Mouse (Mus musculus) kidney, postnatal 4 days (tissue): Measurements from ENCODE around the gene Zmynd15.
"Not testable (repeated sequence)": the region's sequence is repeated elsewhere in the genome, so short reads cannot be mapped to it uniquely, and the experiment has no call there.

ENCODE experiments used
- DNase-seq, 2 experiments: peaks; one replicate each; pipeline ENCODE4 v3.0.0; 2021; ENCODE audit warnings: mixed read lengths in 2 of 2

The Zmynd15 gene

DNA sequence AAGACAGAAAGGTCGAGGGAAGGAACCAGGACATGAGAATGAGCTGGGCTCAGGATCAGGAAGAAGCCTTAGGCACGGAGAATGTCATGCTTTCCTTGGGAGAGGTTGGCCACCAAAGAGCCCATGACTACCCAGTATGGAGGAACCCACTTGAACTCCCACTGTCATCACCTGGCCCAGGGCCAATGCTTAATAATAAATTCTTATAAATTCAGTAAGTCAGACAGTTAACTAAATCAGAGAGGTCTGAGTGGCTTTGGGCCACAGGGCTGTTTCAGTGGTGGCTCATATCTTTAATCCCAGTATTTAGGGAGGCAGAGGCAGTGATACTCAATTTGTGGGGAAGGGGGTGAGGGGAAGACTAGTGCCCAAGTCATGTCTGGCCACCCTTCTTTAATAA is 8.3 kb upstream of the Zmynd15 start:
- DNase-seq = no peak

DNA sequence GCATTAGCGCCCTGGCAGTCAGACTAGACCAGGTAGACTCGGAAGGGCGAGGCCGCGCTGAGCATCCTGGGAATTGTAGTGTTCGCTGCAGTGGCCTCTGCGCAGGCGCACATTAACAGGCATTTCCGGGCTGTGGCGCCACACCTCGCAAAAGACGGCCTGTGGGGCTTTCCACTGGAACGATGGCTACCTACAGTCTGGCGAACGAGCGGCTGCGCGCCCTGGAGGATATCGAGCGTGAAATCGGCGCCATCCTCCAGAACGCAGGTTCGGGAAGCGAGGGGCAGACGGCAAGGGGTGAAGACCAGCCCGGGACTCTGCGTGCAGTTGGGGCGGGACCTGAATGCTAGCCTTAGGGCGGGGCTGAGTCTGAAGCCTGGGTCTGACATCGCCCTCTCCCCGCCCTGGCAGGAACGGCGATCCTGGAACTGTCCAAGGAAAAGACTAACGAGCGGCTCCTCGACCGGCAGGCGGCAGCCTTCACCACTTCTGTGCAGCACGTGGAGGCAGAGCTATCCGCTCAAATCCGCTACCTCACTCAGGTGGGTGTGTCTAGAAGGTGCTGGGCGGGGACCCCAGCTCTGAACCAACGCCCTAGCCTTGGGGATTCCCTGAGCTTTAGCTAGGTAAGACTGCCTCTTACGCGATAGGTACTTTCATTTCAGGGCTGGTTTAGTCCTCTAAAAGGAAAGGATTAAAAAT is 7.3 kb upstream of the Zmynd15 start, which contains the start of gene Med11:
Gene Med11, plus strand, starts transcription at position 123 of the 702 bp plus-strand sequence.
- peak; percentile 97 to 99 for DNase-seq

DNA sequence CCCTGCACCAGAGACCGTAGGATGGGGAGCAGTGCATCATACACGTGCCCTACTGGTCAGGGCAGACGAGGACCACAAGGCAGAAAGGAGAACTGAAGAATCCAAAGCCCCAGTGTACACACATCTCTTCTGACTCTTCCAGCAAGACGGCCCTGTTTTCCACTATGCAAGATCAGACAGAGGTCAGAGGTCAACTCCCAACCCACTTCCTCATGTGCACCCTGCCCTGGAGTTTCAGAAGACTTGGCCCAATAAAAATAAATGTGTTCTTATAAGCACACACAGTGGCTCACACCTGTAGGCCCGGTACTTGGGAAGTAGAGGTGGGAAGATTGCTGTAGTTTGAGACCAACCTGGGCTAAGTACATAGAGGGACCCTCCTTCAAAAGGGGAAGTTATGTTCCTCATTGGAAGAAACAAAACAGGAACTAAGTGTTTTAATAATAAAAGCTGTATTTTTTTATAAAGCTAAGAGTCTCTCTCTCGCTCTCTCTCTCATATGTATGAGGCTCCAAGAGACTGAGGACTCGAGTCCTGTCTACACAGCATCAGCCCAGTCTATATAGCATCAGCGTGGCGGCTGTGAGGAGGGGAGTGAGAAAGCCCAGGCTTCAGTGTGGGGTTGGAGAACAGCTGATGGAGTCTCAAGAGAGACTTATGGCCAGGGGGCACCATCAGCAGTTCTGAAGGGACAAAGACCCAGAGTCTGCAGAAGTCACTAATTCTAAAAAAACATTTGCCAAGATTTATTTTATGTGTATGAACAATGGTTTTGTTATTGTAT is 5.8 kb upstream of the Zmynd15 start:
- DNase-seq = no peak

DNA sequence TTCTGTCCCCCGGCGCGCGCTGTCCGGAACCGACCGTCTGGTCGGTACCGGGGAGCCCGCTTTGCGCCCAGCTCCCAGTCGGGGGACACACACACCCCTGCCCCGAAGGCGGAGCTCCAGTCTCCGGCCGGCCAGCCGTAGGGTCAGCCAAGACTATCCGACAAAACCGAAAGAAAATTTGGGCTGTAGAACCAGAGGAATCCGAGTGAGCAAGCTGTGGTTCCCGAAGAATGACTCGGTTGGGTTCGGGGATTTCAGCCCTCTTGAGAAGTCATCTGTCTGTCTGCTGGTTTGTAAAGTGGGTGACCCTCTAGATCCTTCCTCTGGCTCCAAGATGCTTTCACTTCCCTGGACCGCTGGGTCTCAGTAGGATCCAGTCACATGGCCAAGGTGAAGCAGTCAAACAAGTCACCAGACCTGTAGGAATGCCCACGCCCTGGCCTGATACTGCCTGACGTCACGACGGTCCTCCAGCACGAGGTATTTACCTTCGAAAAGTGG is 418 bp downstream of the Zmynd15 start, which contains the start of gene Cxcl16:
Gene Cxcl16, minus strand, starts transcription at position 384 of the 501 bp plus-strand sequence.
- DNase-seq = peak; percentile 61 to 73

DNA sequence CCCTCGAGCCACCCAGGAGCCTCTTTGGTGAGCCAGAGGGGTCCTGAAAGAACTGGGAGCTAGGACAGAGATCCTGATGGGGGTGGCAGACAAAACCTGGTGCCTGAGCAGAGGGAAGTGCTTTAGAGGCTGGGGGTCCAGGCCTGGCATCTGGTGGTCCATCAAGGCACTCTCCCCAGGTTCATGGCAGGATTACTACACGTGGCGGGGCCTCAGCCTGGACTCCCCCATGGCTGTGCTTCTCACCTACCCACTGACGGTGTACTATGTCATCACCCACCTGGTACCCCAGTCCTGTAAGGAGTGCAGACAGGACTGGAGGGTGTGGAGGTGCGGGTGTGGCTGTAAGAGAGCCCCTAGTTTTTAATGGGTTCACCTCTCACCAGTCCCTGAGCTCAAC is 4.7 kb downstream of the Zmynd15 start:
- no peak for DNase-seq

DNA sequence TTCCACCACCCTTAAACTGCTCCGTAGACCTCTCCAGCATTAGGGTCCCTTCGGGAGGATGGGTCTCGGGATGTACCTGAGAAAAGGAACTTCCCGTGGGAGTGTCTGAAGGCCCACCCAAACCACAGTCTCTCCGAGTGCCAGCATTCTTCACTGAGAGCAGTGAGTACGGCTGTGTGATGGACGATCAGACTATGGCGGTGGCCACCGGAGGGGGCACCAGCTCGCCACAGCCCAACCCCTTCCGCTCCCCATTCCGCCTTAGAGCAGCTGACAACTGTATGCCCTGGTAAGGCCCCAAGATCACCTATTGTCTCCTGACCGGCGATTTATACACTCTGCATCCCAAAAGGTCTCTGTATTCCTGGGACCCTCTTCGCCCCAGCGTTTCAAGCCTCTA is 6.0 kb downstream of the Zmynd15 start:
- no peak for DNase-seq

DNA sequence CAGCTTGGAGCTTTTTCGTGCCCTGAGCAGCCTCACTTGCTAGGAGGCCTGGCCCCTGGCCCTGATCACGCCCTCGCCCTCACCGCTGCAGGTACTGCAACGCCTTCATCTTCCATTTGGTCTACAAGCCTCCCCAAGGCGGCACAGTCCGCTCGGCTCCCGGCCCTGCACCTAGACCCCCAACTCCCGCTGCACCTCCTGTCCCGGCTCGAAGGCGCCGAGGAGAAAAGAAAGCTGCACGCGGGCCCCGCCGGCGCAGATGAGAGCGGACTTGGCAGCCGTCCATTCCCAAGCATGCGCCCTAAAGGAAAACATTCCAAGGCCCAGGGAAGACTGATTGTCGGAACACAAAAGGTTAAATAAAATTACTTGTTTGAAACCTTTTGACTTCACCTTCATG is 6.6 kb downstream of the Zmynd15 start:
- DNase-seq = peak; percentile 70 to 73

DNA sequence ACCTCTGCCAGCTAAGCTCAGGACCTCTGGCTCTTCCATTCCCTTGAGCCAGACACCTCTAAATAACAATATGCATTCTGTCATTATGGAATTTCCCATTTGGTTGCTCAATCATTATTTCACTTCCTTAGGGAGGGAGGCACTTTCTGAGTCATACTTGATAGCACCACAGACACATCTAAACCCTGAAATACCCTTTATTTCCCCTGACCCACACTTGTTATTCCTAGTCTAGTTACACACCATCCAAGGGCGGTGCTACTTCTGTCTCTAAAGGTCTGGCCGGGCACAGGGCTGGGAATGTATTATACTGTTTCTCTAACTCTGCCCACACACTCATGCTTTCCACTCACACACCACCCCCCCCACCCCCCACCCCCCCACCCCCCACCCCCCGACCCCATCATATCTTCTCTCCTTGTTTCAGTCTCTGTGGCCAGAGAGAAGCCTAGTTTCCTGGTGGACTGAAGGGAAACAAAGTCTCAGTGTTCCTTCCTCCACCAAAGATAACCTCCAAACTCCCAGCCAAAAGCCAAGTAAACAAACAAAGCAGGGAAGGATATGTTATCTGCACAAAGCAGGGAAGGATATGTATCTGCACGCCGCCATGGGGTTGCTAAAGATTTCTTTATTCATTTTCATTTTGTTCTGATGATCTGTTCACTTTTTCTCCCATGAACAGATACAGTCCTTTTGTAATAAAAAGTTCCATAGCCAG is 8.8 kb downstream of the Zmynd15 start:
- no peak for DNase-seq

DNA sequence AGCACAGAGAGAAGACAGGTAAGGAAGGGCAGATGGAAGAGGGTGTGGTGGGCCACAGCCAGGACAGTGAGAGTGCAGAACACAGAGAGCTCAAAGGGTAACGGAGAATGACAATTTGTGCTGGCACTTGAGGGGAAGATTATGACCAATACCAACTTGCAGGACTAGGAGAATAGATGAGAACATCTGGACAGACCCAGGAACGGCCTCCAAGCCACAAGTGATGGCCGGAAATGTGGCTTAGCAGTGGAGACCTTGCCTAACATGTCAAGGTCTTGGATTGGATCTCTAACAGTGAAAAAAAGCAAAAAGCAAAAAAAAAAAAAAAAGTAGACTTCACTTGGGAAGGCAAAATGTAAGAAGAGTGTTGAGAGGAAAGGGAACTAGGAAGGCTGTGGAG is 10.5 kb downstream of the Zmynd15 start:
- DNase-seq = no peak

DNA sequence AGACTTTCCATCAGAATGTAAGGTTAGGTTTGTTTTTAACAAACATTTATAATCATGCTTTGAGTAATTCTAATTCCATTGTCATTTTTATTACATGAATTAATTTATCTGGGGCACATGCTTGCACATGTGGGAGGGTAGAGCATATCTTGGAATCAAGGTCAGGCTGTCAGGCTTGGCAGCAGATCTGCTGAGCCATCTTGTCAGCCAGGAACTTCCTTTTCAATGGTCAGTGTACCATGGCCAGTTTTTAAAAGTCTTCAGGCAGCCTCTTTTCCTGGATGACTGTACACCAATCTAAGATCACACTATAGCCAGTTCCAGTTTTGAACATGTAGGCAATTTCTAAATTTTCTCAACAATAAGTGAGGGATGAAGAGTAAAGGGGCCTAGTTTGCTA is 13.5 kb downstream of the Zmynd15 start:
- DNase-seq = no peak

DNA sequence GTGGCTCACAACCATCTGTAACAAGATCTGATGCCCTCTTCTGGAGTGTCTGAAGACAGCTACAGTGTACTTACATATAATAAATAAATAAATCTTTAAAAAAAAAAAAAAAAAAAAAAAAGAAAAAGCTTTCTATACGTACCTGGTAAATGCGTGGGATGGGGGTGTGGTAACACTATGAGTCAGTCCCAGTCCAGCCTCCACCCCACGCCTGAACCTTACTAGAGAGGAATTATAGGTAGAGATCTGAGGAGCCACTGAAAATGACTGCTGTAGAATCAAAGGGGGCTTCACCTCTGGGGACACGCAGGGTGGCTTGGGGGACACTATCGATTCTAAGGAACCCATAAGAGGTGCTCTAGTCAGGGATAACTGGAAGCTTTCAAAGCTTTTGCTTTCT is 14.1 kb downstream of the Zmynd15 start:
- DNase-seq = not testable (repeated sequence)

DNA sequence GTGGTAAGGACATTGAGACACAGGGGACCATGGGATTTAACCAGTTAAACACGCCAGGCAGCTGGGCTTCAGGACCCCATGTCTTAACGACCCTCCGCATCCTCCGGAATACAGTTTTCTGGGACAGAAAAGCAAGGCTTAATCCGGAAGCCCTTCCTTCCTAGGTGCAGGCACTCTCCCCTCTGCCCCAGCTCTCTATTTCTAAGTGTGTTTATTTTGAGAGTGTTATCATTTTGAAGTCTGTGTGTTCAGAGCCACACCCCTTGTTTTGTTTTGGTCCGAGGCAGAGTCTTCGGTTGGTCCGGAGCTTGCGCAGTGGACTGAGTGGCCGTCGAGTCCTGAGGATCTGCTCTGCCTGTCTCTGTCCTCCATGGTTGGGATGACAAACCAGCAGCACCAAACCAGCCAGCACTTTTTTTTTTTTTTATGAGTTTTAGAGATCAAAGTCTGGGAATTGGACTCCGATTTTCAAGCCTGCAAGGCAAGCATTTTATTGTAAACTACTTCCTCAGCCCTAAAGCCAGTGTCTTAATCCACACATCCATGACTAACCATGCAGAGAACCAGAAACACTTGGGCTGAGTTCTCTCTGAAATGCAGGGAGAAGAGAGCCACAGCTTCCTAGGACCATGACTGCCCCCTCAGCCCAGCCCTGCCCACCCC is 15.8 kb downstream of the Zmynd15 start:
- peak in 1 of 2 experiments; percentile 42 for DNase-seq

DNA sequence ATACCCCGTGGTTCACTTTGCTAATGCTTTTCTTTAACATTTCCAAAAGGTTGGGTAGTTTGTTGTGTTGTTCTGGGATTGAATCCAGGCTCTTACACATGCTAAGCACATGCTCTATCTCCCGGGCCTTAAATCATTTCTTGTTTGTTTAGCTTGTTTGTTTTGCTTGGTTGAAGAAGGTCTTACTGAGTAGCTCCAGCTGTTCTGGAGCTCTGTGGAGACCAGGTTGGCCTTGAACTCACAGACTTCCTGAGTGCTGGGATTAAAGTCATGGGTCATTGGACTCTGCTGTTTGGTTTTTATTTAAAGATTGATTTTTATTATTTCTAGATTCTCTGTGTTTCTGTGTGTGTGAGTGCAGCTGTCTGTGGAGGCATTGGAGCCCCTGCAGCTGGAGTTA is 26.3 kb downstream of the Zmynd15 start:
- DNase-seq = peak; percentile 33 to 54

DNA sequence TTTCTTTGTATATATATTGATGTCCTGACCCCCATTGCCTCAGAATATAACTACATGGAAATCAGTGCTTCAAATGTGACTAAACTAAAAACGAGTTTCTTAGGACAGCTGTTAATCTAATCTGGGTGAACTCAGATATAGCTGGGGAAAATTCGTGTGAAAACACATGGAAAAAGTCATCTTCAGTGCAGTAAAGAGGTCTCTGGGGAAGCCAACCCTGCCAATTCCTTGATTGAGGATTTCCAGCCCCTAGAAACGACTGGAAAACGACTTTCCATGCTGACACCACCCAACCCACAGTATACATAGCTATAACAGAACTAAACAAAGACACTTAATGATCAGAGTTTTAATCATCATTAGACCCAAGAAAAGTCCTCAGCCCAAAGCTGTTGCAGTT is 28.6 kb downstream of the Zmynd15 start:
- DNase-seq = peak in 1 of 2 experiments; percentile 24

DNA sequence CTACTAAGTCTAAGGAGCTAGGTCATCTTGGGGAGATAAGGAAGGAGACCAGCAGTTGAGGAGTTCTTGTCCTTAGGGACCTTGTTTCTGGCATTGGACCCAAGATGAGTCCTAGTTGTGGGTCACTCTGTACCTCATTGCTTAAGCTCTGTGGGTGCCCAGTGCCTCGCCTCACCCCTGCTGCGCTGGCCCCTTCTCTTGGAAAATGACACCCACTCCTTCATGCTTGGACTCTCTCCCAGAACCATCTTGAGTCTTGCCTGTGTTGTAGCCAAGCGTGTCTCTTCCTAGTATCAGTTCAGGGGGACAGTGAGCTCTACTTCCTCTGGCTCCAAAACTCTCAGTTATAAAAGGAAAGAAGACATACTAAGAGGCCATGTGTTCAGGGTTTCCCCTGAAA is 29.9 kb downstream of the Zmynd15 start:
- DNase-seq = no peak

DNA sequence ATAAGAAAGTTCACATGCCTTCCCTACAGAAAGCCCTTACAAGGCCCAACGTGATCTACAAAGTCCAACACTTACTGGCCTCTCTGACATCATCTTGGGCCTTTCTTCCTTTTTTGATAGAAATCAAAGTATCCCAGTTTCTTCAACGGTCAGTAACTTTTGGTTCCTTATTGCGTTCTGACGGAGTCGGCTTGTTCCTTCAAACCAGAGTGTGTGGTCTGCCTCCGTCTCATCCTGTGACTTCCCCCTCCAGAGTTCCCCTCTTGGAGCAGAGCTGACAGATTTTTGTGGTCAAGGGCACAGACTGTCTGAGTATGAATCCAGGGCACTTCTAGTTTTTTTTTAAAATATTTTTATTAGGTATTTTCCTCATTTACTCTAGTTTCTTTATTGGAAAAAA is 30.5 kb downstream of the Zmynd15 start:
- no peak for DNase-seq

DNA sequence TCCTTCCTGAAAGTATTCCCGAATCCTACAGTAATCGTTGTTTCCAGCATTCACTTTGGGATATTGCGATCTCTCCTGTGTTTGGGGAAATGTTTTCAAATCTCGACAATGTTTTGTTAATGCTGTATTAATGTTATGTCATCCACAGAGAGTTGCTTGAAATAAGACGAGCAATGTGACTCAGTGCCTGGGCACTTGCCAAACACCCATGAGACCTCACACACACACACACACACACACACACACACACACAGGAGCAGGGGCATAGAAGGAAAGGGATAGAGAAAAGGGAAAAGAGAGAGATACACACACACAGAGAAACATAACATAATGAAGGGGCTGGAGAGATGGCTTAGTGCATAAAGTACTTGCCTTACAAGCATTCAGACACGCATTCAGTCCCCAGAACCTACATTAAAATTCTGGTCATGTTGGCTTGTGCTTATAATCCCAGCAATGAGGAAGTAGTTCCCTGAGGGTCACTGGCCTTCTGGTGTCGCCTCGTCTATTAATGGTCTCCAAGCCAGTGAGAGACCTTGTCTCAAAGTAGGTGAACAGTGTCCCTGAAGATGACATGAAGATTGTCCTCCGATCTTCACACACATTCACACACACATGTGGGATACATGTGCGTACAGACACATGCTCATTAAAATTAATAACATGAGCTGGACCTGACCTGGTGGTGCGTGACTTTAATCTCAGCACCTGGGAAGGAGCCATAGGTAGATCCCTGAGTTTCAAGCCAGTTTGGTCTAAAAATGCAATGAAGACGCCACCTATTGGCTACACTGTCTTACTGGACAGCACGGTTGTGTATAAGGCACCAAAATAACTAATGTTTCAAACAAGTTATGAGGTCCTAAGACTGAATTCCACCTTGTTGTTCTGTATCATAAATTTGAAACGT is 40.6 kb downstream of the Zmynd15 start:
- DNase-seq = peak; percentile 31 to 50

DNA sequence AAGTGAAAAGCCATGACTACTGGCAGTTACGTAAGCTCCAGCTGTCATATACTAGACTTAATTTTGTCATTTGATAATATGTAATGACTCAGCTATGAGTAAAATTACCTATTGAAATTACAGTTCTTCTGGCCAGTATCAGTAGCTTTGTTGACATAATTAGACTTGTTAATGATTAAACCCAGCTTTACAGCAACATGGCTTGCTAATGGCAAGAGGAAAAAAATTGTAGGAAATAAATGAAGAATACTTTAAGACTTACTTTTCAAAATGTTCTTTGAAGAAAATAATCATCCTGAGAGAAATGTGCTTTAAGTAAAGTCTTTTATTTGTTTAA is 41.2 kb downstream of the Zmynd15 start:
- no peak for DNase-seq

DNA sequence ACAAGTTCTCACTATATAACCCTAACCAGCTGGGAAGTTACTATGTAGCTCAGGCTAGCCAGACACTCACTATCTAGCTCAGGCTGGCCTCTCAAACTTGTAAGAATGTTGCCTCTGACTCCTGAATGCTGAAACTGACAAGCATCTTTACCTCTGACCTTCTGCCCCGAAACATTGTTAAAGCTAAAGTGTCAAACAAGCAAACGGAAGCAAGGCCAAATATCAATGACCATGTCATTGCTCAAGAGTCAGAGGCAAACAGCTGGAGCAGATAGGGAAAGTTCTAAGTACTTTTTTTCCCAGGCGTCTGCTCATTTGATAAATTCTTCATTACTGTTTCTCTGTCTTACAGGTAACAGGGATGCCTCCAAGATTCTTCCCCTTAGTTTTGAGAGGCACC is 42.8 kb downstream of the Zmynd15 start:
- no peak for DNase-seq

DNA sequence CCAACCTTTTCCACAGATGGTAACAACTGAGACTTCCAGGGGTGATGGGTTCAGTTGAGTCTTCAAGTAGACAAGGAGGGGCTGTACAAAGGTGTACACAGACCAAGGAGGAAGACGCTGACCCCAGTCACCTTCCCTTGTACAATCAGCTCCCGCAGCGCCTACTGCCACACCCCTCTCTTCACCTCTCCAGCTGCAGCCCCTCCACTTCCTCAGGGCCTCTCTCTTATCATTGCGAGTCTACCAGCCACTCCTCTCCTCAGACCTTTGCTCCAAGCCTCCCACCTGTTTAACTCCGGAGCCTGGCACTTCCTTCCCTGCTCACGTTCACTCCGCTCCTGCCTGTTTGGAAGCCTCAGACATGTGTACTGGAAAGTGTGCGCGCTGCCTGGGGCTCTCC is 45.7 kb downstream of the Zmynd15 start, which contains the start of gene Tm4sf5:
Gene Tm4sf5, plus strand, starts transcription at position 275 of the 400 bp plus-strand sequence.
- no peak for DNase-seq

DNA sequence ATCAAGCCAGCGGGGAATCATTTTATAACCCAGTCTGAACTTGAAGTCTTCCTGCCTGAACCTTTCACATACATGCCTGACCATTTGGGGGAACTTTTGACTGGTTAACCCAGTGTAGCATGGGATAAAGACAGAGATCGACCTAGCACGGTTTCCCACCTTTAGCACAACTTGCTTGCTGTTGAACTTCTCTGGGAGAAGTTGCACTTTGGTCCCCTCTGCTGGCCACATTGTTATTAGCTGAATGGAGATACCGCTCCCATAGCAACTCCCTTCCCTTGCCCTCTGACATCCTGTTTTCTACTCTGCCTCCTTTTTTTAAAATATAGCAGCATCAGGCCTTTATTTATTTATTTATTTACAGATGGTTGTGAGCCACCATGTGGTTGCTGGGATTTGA is 47.2 kb downstream of the Zmynd15 start:
- peak; percentile 86 to 88 for DNase-seq
